Mouse (Mus musculus): ENCODE measurements around the gene Plch2.

DNA sequence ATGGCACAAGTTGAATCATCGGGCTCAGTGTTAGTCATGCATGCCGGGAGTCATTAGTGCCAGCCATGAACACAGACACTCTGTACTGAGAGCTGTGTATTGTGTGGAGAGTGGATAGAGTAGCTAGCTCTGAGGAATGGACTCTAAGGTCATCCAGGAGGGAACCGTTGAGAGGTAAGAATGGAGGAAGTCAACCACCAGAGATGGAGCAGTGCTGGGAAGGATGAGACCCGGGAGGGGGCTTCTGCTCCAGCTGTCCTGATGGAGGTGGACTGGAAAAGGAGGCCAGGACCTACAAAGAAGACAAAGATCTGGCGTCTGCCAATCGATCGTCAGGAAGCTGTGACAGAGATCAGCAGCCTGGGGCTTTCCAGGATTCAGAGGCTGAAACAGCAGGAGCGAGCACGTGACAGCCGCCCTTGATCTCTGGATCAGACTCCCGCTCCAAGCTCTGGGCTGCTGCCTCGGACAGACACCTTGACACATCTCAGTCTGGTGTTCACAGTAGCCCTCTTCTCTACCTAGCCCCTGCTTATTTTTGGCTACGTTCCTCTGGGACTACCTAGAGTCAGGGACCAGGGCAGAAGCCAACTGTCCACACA lies 123.2 kb downstream of the Plch2 start:
- TF ChIP-seq POLR2A (IDR thresholded peaks at IDR 0.05; ENCODE audit: extremely low read depth, insufficient read depth, low read length) (no peak), CTCF (IDR thresholded peaks at IDR 0.05; ENCODE audit: extremely low read depth, insufficient read depth, low read length) (no peak)
